In genomic region chr5:68057574-68057973, GRCm38 (mm10) we compare ENCODE assay signal across 46 mouse cellular contexts. TPM values are rescaled to one million over a fixed set of nuclear protein-coding genes. Genes with fewer than 3 reads are reported as not detected.
"Had no signal": no experiment of that assay in that cellular context is flagged by ENCODE, and none has a peak within 500 bp of the region (broad histone marks: within the 10 kb centered on the region; RNA-seq: fewer than 3 reads in every experiment).

No protein-coding gene starts in this region.

- DNase-seq: left cerebral cortex, postnatal 4 days; liver; liver, embryonic 13.5 days; liver, postnatal 0 days; lung, adult 18-20 months; lung, adult 2 months; lung, embryonic 14.5 days; lung, postnatal 10 days; lung, postnatal 36 days; lung, postnatal 4 days; midbrain, embryonic 14.5 days had no signal

- H3K27me3 ChIP-seq: limb, embryonic 12.5 days; limb, embryonic 13.5 days; limb, embryonic 15.5 days; liver, embryonic 12.5 days; liver, embryonic 13.5 days; liver, embryonic 15.5 days; lung, embryonic 15.5 days; megakaryocyte, embryonic 14.5 days; midbrain, embryonic 12.5 days; midbrain, embryonic 13.5 days; midbrain, embryonic 15.5 days; neural tube, embryonic 12.5 days; neural tube, embryonic 13.5 days had no signal

- H3K9me3 ChIP-seq: limb, embryonic 10.5 days; limb, embryonic 12.5 days; limb, embryonic 13.5 days; limb, embryonic 15.5 days; liver, embryonic 12.5 days; liver, embryonic 13.5 days; liver, embryonic 15.5 days; lung, embryonic 15.5 days; megakaryocyte, embryonic 14.5 days; midbrain, embryonic 10.5 days; midbrain, embryonic 12.5 days; midbrain, embryonic 13.5 days; midbrain, embryonic 15.5 days; neural tube, embryonic 12.5 days; neural tube, embryonic 13.5 days had no signal

- H3K36me3 ChIP-seq: limb, embryonic 10.5 days; limb, embryonic 12.5 days; limb, embryonic 13.5 days; limb, embryonic 15.5 days; liver, embryonic 12.5 days; liver, embryonic 13.5 days; liver, embryonic 15.5 days; lung, embryonic 15.5 days; midbrain, embryonic 10.5 days; midbrain, embryonic 12.5 days; midbrain, embryonic 13.5 days; midbrain, embryonic 15.5 days; neural tube, embryonic 12.5 days; neural tube, embryonic 13.5 days had no signal

- H3K9ac ChIP-seq: limb, embryonic 12.5 days; limb, embryonic 13.5 days; limb, embryonic 15.5 days; liver, embryonic 12.5 days; liver, embryonic 13.5 days; liver, embryonic 14.5 days; liver, embryonic 15.5 days; liver, postnatal 0 days; lung, embryonic 14.5 days; lung, embryonic 15.5 days; midbrain, embryonic 12.5 days; midbrain, embryonic 13.5 days; midbrain, embryonic 15.5 days; neural tube, embryonic 12.5 days; neural tube, embryonic 13.5 days had no signal

- H3K27ac ChIP-seq: left cerebral cortex, adult 2 months; limb, embryonic 10.5 days; limb, embryonic 12.5 days; limb, embryonic 13.5 days; limb, embryonic 15.5 days; liver, embryonic 12.5 days; liver, embryonic 13.5 days; liver, embryonic 14.5 days; liver, embryonic 15.5 days; lung, embryonic 15.5 days; macrophage; midbrain, embryonic 10.5 days; midbrain, embryonic 12.5 days; midbrain, embryonic 13.5 days; midbrain, embryonic 15.5 days; neural tube, embryonic 12.5 days; neural tube, embryonic 13.5 days had no signal

- H3K4me1 ChIP-seq: limb, embryonic 10.5 days; limb, embryonic 12.5 days; limb, embryonic 13.5 days; limb, embryonic 15.5 days; liver, embryonic 12.5 days; liver, embryonic 13.5 days; liver, embryonic 15.5 days; lung, embryonic 15.5 days; midbrain, embryonic 10.5 days; midbrain, embryonic 12.5 days; midbrain, embryonic 13.5 days; midbrain, embryonic 15.5 days; neural tube, embryonic 12.5 days; neural tube, embryonic 13.5 days had no signal

- H3K4me2 ChIP-seq: limb, embryonic 12.5 days; limb, embryonic 13.5 days; limb, embryonic 15.5 days; liver, embryonic 11.5 days; liver, embryonic 12.5 days; liver, embryonic 13.5 days; liver, embryonic 15.5 days; lung, embryonic 14.5 days; lung, embryonic 15.5 days; midbrain, embryonic 11.5 days; midbrain, embryonic 12.5 days; midbrain, embryonic 13.5 days; midbrain, embryonic 15.5 days; neural tube, embryonic 12.5 days; neural tube, embryonic 13.5 days had no signal

- ATAC-seq: liver, embryonic 12.5 days; liver, postnatal 0 days; lung, postnatal 0 days; midbrain, embryonic 13.5 days; midbrain, embryonic 15.5 days; midbrain, embryonic 16.5 days had no signal

- H3K4me3 ChIP-seq: left cerebral cortex, adult 2 months; limb, embryonic 10.5 days; limb, embryonic 12.5 days; limb, embryonic 13.5 days; limb, embryonic 15.5 days; liver, embryonic 12.5 days; liver, embryonic 13.5 days; liver, embryonic 15.5 days; lung, embryonic 15.5 days; megakaryocyte, embryonic 14.5 days; midbrain, embryonic 10.5 days; midbrain, embryonic 12.5 days; midbrain, embryonic 13.5 days; midbrain, embryonic 15.5 days; myocyte; neural tube, embryonic 12.5 days; neural tube, embryonic 13.5 days had no signal

RNA-seq across cellular contexts. Expression of gene Grxcr1, which starts 25.9 kb away (rescaled TPM):
- total RNA-seq: left cerebral cortex, adult 2 months; left cerebral cortex, adult 8-10 months; left cerebral cortex, postnatal 10 days; left cerebral cortex, postnatal 14 days; left cerebral cortex, postnatal 25 days; left cerebral cortex, postnatal 36 days; left cerebral cortex, postnatal 4 days; liver, adult 2 months; megakaryocyte, adult 5-6 weeks; megakaryocyte-erythroid progenitor cell, adult 5-6 weeks; monocyte, adult 5-6 weeks had no signal
- polyA plus RNA-seq: limb, embryonic 10.5 days; limb, embryonic 11.5 days; limb, embryonic 12.5 days; limb, embryonic 13.5 days; limb, embryonic 14.5 days; limb, embryonic 15.5 days; liver, adult 2 months; liver, embryonic 11.5 days; liver, embryonic 12.5 days; liver, embryonic 13.5 days; liver, embryonic 14.5 days; liver, embryonic 15.5 days; liver, embryonic 16.5 days; liver, postnatal 0 days; lung, adult 2 months; lung, embryonic 14.5 days; lung, embryonic 15.5 days; lung, embryonic 16.5 days; lung, postnatal 0 days; macrophage; midbrain, embryonic 10.5 days; midbrain, embryonic 11.5 days; midbrain, embryonic 12.5 days; midbrain, embryonic 13.5 days; midbrain, embryonic 14.5 days; midbrain, embryonic 15.5 days; midbrain, embryonic 16.5 days; myocyte; neural tube, embryonic 13.5 days had no signal
